Comparison of ENCODE assay signal across 20 mouse cellular contexts in the genomic region with DNA sequence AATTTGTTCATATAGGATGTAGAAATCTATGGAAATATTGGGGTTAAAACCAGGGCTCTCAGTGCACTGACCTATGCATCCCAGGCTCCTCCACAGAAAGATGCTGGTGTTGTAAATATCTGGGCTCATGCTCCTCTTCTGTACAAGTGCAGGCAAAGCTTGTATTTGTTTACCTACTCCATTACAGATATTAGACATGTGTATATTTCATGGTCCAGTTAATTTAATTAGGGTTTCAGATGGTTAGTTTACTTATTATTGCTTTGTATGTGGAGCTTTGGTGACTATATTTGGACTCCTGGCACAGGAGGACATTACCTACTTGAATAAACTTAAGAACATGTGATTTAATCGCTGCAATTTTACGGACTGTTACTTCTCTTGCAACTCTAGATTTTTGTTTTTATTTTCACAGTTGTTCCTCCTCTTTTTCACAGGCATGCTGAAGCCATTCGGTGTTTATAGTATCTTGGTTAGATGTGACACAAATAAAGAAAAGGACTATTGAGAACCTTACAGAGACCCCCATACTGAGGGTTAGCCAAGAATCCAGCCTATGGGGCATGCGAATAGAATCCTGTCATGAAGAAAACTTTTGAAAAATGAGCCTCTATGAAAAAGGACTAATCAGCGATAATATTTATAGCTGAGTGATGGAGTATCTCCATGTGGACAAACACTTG.
"Had no signal": no experiment of that assay in that cellular context is flagged by ENCODE, and none has a peak within 500 bp of the region (broad histone marks: within the 10 kb centered on the region; RNA-seq: fewer than 3 reads in every experiment).

No protein-coding gene starts in this region.

- H3K27me3 ChIP-seq: liver, embryonic 13.5 days; midbrain, embryonic 12.5 days; midbrain, embryonic 15.5 days; neural tube, embryonic 15.5 days had no signal

- H3K9me3 ChIP-seq: liver, embryonic 13.5 days; midbrain, embryonic 12.5 days; midbrain, embryonic 15.5 days; neural tube, embryonic 15.5 days had no signal

- H3K36me3 ChIP-seq: liver, embryonic 13.5 days; midbrain, embryonic 12.5 days; midbrain, embryonic 15.5 days; neural tube, embryonic 15.5 days had no signal

- ATAC-seq: intestine, embryonic 16.5 days; midbrain, embryonic 15.5 days had no signal

- H3K27ac ChIP-seq: left cerebral cortex, adult 2 months; liver, embryonic 13.5 days; midbrain, embryonic 12.5 days; midbrain, embryonic 15.5 days; neural tube, embryonic 15.5 days; stomach, postnatal 0 days had no signal

- H3K4me2 ChIP-seq: liver, embryonic 13.5 days; midbrain, embryonic 12.5 days; midbrain, embryonic 15.5 days; neural tube, embryonic 15.5 days had no signal

- H3K4me3 ChIP-seq: left cerebral cortex, adult 2 months; liver, embryonic 13.5 days; midbrain, embryonic 12.5 days; midbrain, embryonic 15.5 days; myocyte; neural tube, embryonic 15.5 days had no signal

- H3K4me1 ChIP-seq: liver, embryonic 13.5 days; midbrain, embryonic 12.5 days; midbrain, embryonic 15.5 days; neural tube, embryonic 15.5 days had no signal

- H3K9ac ChIP-seq: liver, embryonic 13.5 days; midbrain, embryonic 12.5 days; midbrain, embryonic 15.5 days; neural tube, embryonic 15.5 days had no signal

- DNase-seq: kidney, adult 8-10 months; kidney, postnatal 36 days; layer of hippocampus, postnatal 36 days; liver, embryonic 13.5 days; lung, adult 2 months; lung, postnatal 14 days; lung, postnatal 4 days; right cerebral cortex, adult 18-20 months; right cerebral cortex, postnatal 14 days; right cerebral cortex, postnatal 4 days; thymus, adult 2 months; thymus, postnatal 14 days; thymus, postnatal 4 days had no signal
